Mouse (Mus musculus): ENCODE results near the gene Fam84b.

DNA sequence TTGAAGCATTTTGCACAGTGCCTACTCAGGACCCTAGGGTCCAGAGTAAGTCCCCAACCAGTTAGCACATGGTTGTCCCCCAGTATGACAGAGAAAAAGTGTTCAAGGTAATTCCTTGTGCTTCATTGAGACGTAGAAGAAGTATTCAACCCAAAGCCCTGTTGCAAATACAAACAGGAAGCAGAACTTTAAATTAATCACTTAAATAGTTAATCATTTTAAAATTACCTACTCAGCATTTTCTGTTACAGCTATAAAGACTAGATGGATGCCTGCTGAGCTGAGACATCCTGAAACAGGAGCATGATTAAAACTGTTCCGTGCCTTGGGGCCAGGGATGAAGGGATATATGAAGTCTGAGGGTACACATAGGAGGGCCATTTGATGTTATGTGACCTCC, 42.5 kb upstream of the Fam84b start:
- TF ChIP-seq MYOG (IDR thresholded peaks at IDR 0.05; ENCODE audit: control insufficient read depth, extremely low read depth, insufficient read length) (no peak), CTCF (IDR thresholded peaks at IDR 0.05; ENCODE audit: control insufficient read depth, insufficient read depth, insufficient read length) (no peak), CEBPB (IDR thresholded peaks at IDR 0.05; ENCODE audit: low read depth) (no peak)

All from C2C12 (cell line).